Mouse (Mus musculus): ENCODE data around the gene Kcnip4. TPM values are rescaled to one million over a fixed set of nuclear protein-coding genes. Genes with fewer than 3 reads are reported as not detected.

The Kcnip4 gene
- polyA plus RNA-seq, 1 experiment from 2014 or later = 0.38 TPM

- no peak overlapping the region for H3K9ac ChIP-seq (ENCODE audit: low read depth, low read length)
- no peaks in the 10 kb centered on the region for H3K27me3 ChIP-seq (replicated peaks; ENCODE audit: control insufficient read depth, insufficient read depth, low read length)
- no peak overlapping the region for H3K4me2 ChIP-seq
- DNase-seq (ENCODE audit: low spot score) = no peak
- no peak overlapping the region for H3K27ac ChIP-seq (ENCODE audit: low read depth, low read length)
- no peak for ATAC-seq (replicated peaks; ENCODE audit: low FRiP score)
- H3K9me3 ChIP-seq (ENCODE audit: control insufficient read depth, low read length) = no peaks in the 10 kb centered on the region
- 82% methylated on average over 5 of the region's 5 CpGs for WGBS
- no peaks in the 10 kb centered on the region for H3K4me1 ChIP-seq (replicated peaks; ENCODE audit: control insufficient read depth, insufficient read depth, low read length)
- no peak overlapping the region for H3K4me3 ChIP-seq (ENCODE audit: low read depth, low read length)
- no peaks in the 10 kb centered on the region for H3K36me3 ChIP-seq (ENCODE audit: control insufficient read depth, insufficient read depth, low read length)
Measured at GRCm38 (mm10) chr5:49348511-49348910, 176.2 kb downstream of the Kcnip4 start.

- no peak overlapping the region for H3K4me2 ChIP-seq
- H3K27me3 ChIP-seq (replicated peaks; ENCODE audit: control insufficient read depth, insufficient read depth, low read length) = no peaks in the 10 kb centered on the region
- no peak for DNase-seq (ENCODE audit: low spot score)
- H3K36me3 ChIP-seq (ENCODE audit: control insufficient read depth, insufficient read depth, low read length) = no peaks in the 10 kb centered on the region
- H3K9me3 ChIP-seq (ENCODE audit: control insufficient read depth, low read length) = no peaks in the 10 kb centered on the region
- ATAC-seq (replicated peaks; ENCODE audit: low FRiP score) = no peak
- H3K4me3 ChIP-seq (ENCODE audit: low read depth, low read length) = no peak overlapping the region
- no peak overlapping the region for H3K9ac ChIP-seq (ENCODE audit: low read depth, low read length)
- no peak overlapping the region for H3K27ac ChIP-seq (ENCODE audit: low read depth, low read length)
- H3K4me1 ChIP-seq (replicated peaks; ENCODE audit: control insufficient read depth, insufficient read depth, low read length) = no peaks in the 10 kb centered on the region
- WGBS = 83% methylated on average over 1 of the region's 1 CpGs
Measured at GRCm38 (mm10) chr5:49344606-49345005, 180.1 kb downstream of the Kcnip4 start.

GRCm38 (mm10) chr5:49337164-49337563 lies 187.5 kb downstream of the Kcnip4 start:
- H3K9me3 ChIP-seq (ENCODE audit: control insufficient read depth, low read length) = no peaks in the 10 kb centered on the region
- H3K27me3 ChIP-seq (replicated peaks; ENCODE audit: control insufficient read depth, insufficient read depth, low read length) = no peaks in the 10 kb centered on the region
- no peak overlapping the region for H3K27ac ChIP-seq (ENCODE audit: low read depth, low read length)
- no peaks in the 10 kb centered on the region for H3K36me3 ChIP-seq (ENCODE audit: control insufficient read depth, insufficient read depth, low read length)
- ATAC-seq (replicated peaks; ENCODE audit: low FRiP score) (no peak), DNase-seq (ENCODE audit: low spot score) (no peak)
- no peak overlapping the region for H3K4me3 ChIP-seq (ENCODE audit: low read depth, low read length)
- no peaks in the 10 kb centered on the region for H3K4me1 ChIP-seq (replicated peaks; ENCODE audit: control insufficient read depth, insufficient read depth, low read length)
- no peak overlapping the region for H3K4me2 ChIP-seq
- no peak overlapping the region for H3K9ac ChIP-seq (ENCODE audit: low read depth, low read length)
- WGBS = 68% methylated on average over 2 of the region's 2 CpGs

- H3K4me3 ChIP-seq (ENCODE audit: low read depth, low read length) = no peak overlapping the region
- WGBS = 60% methylated on average over 2 of the region's 2 CpGs
- no peak overlapping the region for H3K27ac ChIP-seq (ENCODE audit: low read depth, low read length)
- no peak overlapping the region for H3K4me2 ChIP-seq
- ATAC-seq (replicated peaks; ENCODE audit: low FRiP score) (no peak), DNase-seq (ENCODE audit: low spot score) (no peak)
- no peak overlapping the region for H3K9ac ChIP-seq (ENCODE audit: low read depth, low read length)
- no peaks in the 10 kb centered on the region for H3K27me3 ChIP-seq (replicated peaks; ENCODE audit: control insufficient read depth, insufficient read depth, low read length)
- H3K36me3 ChIP-seq (ENCODE audit: control insufficient read depth, insufficient read depth, low read length) = no peaks in the 10 kb centered on the region
- H3K9me3 ChIP-seq (ENCODE audit: control insufficient read depth, low read length) = no peaks in the 10 kb centered on the region
- no peaks in the 10 kb centered on the region for H3K4me1 ChIP-seq (replicated peaks; ENCODE audit: control insufficient read depth, insufficient read depth, low read length)
Measured at GRCm38 (mm10) chr5:49333063-49333462, 191.6 kb downstream of the Kcnip4 start.

- Histone ChIP-seq H3K36me3 (ENCODE audit: control insufficient read depth, insufficient read depth, low read length) (no peaks in the 10 kb centered on the region), H3K4me3 (ENCODE audit: low read depth, low read length) (no peak overlapping the region), H3K4me2 (no peak overlapping the region), H3K4me1 (replicated peaks; ENCODE audit: control insufficient read depth, insufficient read depth, low read length) (no peaks in the 10 kb centered on the region), H3K27me3 (replicated peaks; ENCODE audit: control insufficient read depth, insufficient read depth, low read length) (no peaks in the 10 kb centered on the region), H3K9me3 (ENCODE audit: control insufficient read depth, low read length) (no peaks in the 10 kb centered on the region), H3K27ac (ENCODE audit: low read depth, low read length) (no peak overlapping the region), H3K9ac (ENCODE audit: low read depth, low read length) (no peak overlapping the region)
- 76% methylated on average over 1 of the region's 1 CpGs for WGBS
- no peak for DNase-seq (ENCODE audit: low spot score)
- ATAC-seq (replicated peaks; ENCODE audit: low FRiP score) = peak; percentile 51
Measured at GRCm38 (mm10) chr5:49329023-49329422, 195.7 kb downstream of the Kcnip4 start.

- Histone ChIP-seq H3K4me2 (no peak overlapping the region), H3K9ac (ENCODE audit: low read depth, low read length) (no peak overlapping the region), H3K4me3 (ENCODE audit: low read depth, low read length) (no peak overlapping the region), H3K27me3 (replicated peaks; ENCODE audit: control insufficient read depth, insufficient read depth, low read length) (no peaks in the 10 kb centered on the region), H3K27ac (ENCODE audit: low read depth, low read length) (no peak overlapping the region), H3K4me1 (replicated peaks; ENCODE audit: control insufficient read depth, insufficient read depth, low read length) (no peaks in the 10 kb centered on the region), H3K36me3 (ENCODE audit: control insufficient read depth, insufficient read depth, low read length) (no peaks in the 10 kb centered on the region), H3K9me3 (ENCODE audit: control insufficient read depth, low read length) (no peaks in the 10 kb centered on the region)
- DNase-seq (ENCODE audit: low spot score) (no peak), ATAC-seq (replicated peaks; ENCODE audit: low FRiP score) (no peak)
Measured at GRCm38 (mm10) chr5:49318661-49319060, 206.0 kb downstream of the Kcnip4 start.

GRCm38 (mm10) chr5:49317869-49318268 lies 206.8 kb downstream of the Kcnip4 start:
- no peak overlapping the region for H3K27ac ChIP-seq (ENCODE audit: low read depth, low read length)
- no peaks in the 10 kb centered on the region for H3K36me3 ChIP-seq (ENCODE audit: control insufficient read depth, insufficient read depth, low read length)
- no peak overlapping the region for H3K4me2 ChIP-seq
- no peak for DNase-seq (ENCODE audit: low spot score)
- no peaks in the 10 kb centered on the region for H3K4me1 ChIP-seq (replicated peaks; ENCODE audit: control insufficient read depth, insufficient read depth, low read length)
- no peak overlapping the region for H3K4me3 ChIP-seq (ENCODE audit: low read depth, low read length)
- WGBS = 65% methylated on average over 2 of the region's 2 CpGs
- H3K9me3 ChIP-seq (ENCODE audit: control insufficient read depth, low read length) = no peaks in the 10 kb centered on the region
- no peaks in the 10 kb centered on the region for H3K27me3 ChIP-seq (replicated peaks; ENCODE audit: control insufficient read depth, insufficient read depth, low read length)
- no peak for ATAC-seq (replicated peaks; ENCODE audit: low FRiP score)
- no peak overlapping the region for H3K9ac ChIP-seq (ENCODE audit: low read depth, low read length)

GRCm38 (mm10) chr5:49306796-49307195 lies 217.9 kb downstream of the Kcnip4 start:
- 84% methylated on average over 1 of the region's 1 CpGs for WGBS
- Histone ChIP-seq H3K9ac (ENCODE audit: low read depth, low read length) (no peak overlapping the region), H3K27me3 (replicated peaks; ENCODE audit: control insufficient read depth, insufficient read depth, low read length) (no peaks in the 10 kb centered on the region), H3K4me3 (ENCODE audit: low read depth, low read length) (no peak overlapping the region), H3K9me3 (ENCODE audit: control insufficient read depth, low read length) (no peaks in the 10 kb centered on the region), H3K27ac (ENCODE audit: low read depth, low read length) (no peak overlapping the region), H3K36me3 (ENCODE audit: control insufficient read depth, insufficient read depth, low read length) (no peaks in the 10 kb centered on the region), H3K4me2 (no peak overlapping the region), H3K4me1 (replicated peaks; ENCODE audit: control insufficient read depth, insufficient read depth, low read length) (no peaks in the 10 kb centered on the region)
- ATAC-seq (replicated peaks; ENCODE audit: low FRiP score) = no peak
- no peak for DNase-seq (ENCODE audit: low spot score)

GRCm38 (mm10) chr5:49305321-49305720 lies 219.4 kb downstream of the Kcnip4 start:
- WGBS = 57% methylated on average over 2 of the region's 2 CpGs
- Histone ChIP-seq H3K9me3 (ENCODE audit: control insufficient read depth, low read length) (no peaks in the 10 kb centered on the region), H3K4me2 (no peak overlapping the region), H3K9ac (ENCODE audit: low read depth, low read length) (no peak overlapping the region), H3K36me3 (ENCODE audit: control insufficient read depth, insufficient read depth, low read length) (no peaks in the 10 kb centered on the region), H3K27ac (ENCODE audit: low read depth, low read length) (no peak overlapping the region), H3K4me1 (replicated peaks; ENCODE audit: control insufficient read depth, insufficient read depth, low read length) (no peaks in the 10 kb centered on the region), H3K27me3 (replicated peaks; ENCODE audit: control insufficient read depth, insufficient read depth, low read length) (no peaks in the 10 kb centered on the region), H3K4me3 (ENCODE audit: low read depth, low read length) (no peak overlapping the region)
- ATAC-seq (replicated peaks; ENCODE audit: low FRiP score) (no peak), DNase-seq (ENCODE audit: low spot score) (no peak)

Measured in liver, embryonic 11.5 days (tissue).